ENCODE assay signal across 9 mouse cellular contexts in genomic region chr7:145284293-145284692, GRCm38 (mm10). TPM values are rescaled to one million over a fixed set of nuclear protein-coding genes. Genes with fewer than 3 reads are reported as not detected.
DNase-seq lines count a peak whose midpoint lies in the region; ATAC-seq and TF ChIP-seq lines count a peak whose summit lies in the region.
"Had no signal": no experiment of that assay in that cellular context is flagged by ENCODE, and none has a peak within 500 bp of the region (broad histone marks: within the 10 kb centered on the region; RNA-seq: fewer than 3 reads in every experiment).

No protein-coding gene starts in this region.

- no peak for TF ChIP-seq CTCF in kidney, postnatal 0 days (IDR thresholded peaks at IDR 0.05; ENCODE audit: low read depth)
- no peak for TF ChIP-seq CTCF in lung, adult 2 months (IDR thresholded peaks at IDR 0.05; ENCODE audit: insufficient read depth, low read length)

- no peak for ATAC-seq in kidney, postnatal 0 days (replicated peaks; ENCODE audit: low FRiP score, low read depth)
- no peak for ATAC-seq in stomach, embryonic 15.5 days (ENCODE audit: insufficient read depth, low FRiP score, low read depth)

- TF ChIP-seq POLR2A in lung, adult 2 months (IDR thresholded peaks at IDR 0.05; ENCODE audit: borderline replicate concordance, extremely low read depth, low read depth, low read length) = no peak

- H3K4me3 ChIP-seq in kidney, postnatal 0 days (replicated peaks; ENCODE audit: low read depth, low read length) = no peak overlapping the region
- H3K4me3 ChIP-seq in hindbrain, embryonic 10.5 days = peak overlapping the region; percentile 61
- H3K4me3 ChIP-seq in lung, adult 2 months (replicated peaks; ENCODE audit: extremely low read depth, low read depth, low read length) = no peak overlapping the region
- peak overlapping the region; percentile 64; the same call in 1 of the 2 replicates for H3K4me3 ChIP-seq in stomach, embryonic 15.5 days (replicated peaks)

- peaks cover 8% of the 10 kb centered on the region; the same call in 1 of the 2 replicates for H3K36me3 ChIP-seq in kidney, postnatal 0 days (ENCODE audit: insufficient read depth, low read length)
- peaks cover 11% of the 10 kb centered on the region for H3K36me3 ChIP-seq in hindbrain, embryonic 10.5 days
- peaks cover 6% of the 10 kb centered on the region; the same call in 1 of the 2 replicates for H3K36me3 ChIP-seq in stomach, embryonic 15.5 days

- peak overlapping the region; percentile 80; the same call in 1 of the 2 replicates for H3K4me2 ChIP-seq in kidney, postnatal 0 days (ENCODE audit: low read length)
- peak overlapping the region; percentile 88 for H3K4me2 ChIP-seq in stomach, embryonic 15.5 days

- H3K27ac ChIP-seq in kidney, postnatal 0 days = no peak overlapping the region
- H3K27ac ChIP-seq in hindbrain, embryonic 10.5 days = peak overlapping the region; percentile 85; the same call in 1 of the 2 replicates
- peak overlapping the region; percentile 11; the same call in 1 of the 2 replicates for H3K27ac ChIP-seq in stomach, embryonic 15.5 days
- H3K27ac ChIP-seq: liver, embryonic 14.5 days had no signal

- no peaks in the 10 kb centered on the region for H3K27me3 ChIP-seq in kidney, postnatal 0 days (ENCODE audit: insufficient read depth, low read length)
- H3K27me3 ChIP-seq in hindbrain, embryonic 10.5 days (ENCODE audit: insufficient read depth, poor library complexity, severe bottlenecking) = no peaks in the 10 kb centered on the region
- H3K27me3 ChIP-seq in stomach, embryonic 15.5 days (replicated peaks) = no peaks in the 10 kb centered on the region

- 35% methylated on average over 3 of the region's 3 CpGs for WGBS in kidney, postnatal 0 days
- WGBS in hindbrain, embryonic 10.5 days = 66% methylated on average over 3 of the region's 3 CpGs
- WGBS in lung, adult 2 months = 40% methylated on average over 3 of the region's 3 CpGs
- WGBS in stomach, embryonic 15.5 days = 33% methylated on average over 3 of the region's 3 CpGs

- H3K9ac ChIP-seq in kidney, postnatal 0 days (ENCODE audit: low read depth, low read length) = no peak overlapping the region
- H3K9ac ChIP-seq in stomach, embryonic 15.5 days = no peak overlapping the region

- H3K4me1 ChIP-seq in kidney, postnatal 0 days (replicated peaks; ENCODE audit: insufficient read depth, low read length) = peaks cover 19% of the 10 kb centered on the region; the same call in 1 of the 2 replicates
- peaks cover 48% of the 10 kb centered on the region for H3K4me1 ChIP-seq in hindbrain, embryonic 10.5 days (replicated peaks)
- peaks cover 8% of the 10 kb centered on the region for H3K4me1 ChIP-seq in lung, adult 2 months (ENCODE audit: control insufficient read depth, insufficient read depth, low read length)
- H3K4me1 ChIP-seq in stomach, embryonic 15.5 days = peaks cover 20% of the 10 kb centered on the region

- DNase-seq in kidney, postnatal 0 days (ENCODE audit: low spot score) = no peak
- no peak for DNase-seq in kidney, postnatal 36 days
- DNase-seq in hindbrain, embryonic 10.5 days (ENCODE audit: low spot score) = no peak
- peak; percentile 41 for DNase-seq in lung, adult 2 months
- no peak for DNase-seq in natural killer cell, adult 2 months (ENCODE audit: low spot score in 2 of 2)
- DNase-seq in adrenal gland, adult (ENCODE audit: inconsistent age in 2 of 2, low spot score in 1 of 2) = no peak
- DNase-seq in cerebellum, postnatal 25 days = no peak

- H3K9me3 ChIP-seq in kidney, postnatal 0 days (replicated peaks; ENCODE audit: low read length) = no peaks in the 10 kb centered on the region
- no peaks in the 10 kb centered on the region for H3K9me3 ChIP-seq in hindbrain, embryonic 10.5 days
- no peaks in the 10 kb centered on the region for H3K9me3 ChIP-seq in stomach, embryonic 15.5 days

RNA-seq across cellular contexts. Expression of gene Tpcn2, which starts 0.5 kb away (rescaled TPM):
- polyA plus RNA-seq in kidney, postnatal 0 days (2015; fragmentation: Nextera tagmentation; extraction: Ambion mirVana) = 7.7 and 8.7 TPM in 2 replicates
- 5.7 and 5.8 TPM in 2 replicates for polyA plus RNA-seq in hindbrain, embryonic 10.5 days (2016; fragmentation: Nextera tagmentation; extraction: Ambion mirVana)
- 31.5 and 40.9 TPM in 2 replicates for polyA plus RNA-seq in lung, adult 2 months (2012; rRNA removed)
- 9.1 and 10.3 TPM in 2 replicates for polyA plus RNA-seq in stomach, embryonic 15.5 days (2015; fragmentation: Nextera tagmentation; extraction: Ambion mirVana)

RNA-seq across cellular contexts. Expression of gene Mrgprf, which starts 16.3 kb away (rescaled TPM):
- polyA plus RNA-seq in kidney, postnatal 0 days (2015; fragmentation: Nextera tagmentation; extraction: Ambion mirVana) = 3.5 and 3.8 TPM in 2 replicates
- 0.14 and 0.35 TPM in 2 replicates for polyA plus RNA-seq in hindbrain, embryonic 10.5 days (2016; fragmentation: Nextera tagmentation; extraction: Ambion mirVana)
- polyA plus RNA-seq in lung, adult 2 months (2012; rRNA removed) = 14.3 and 16.2 TPM in 2 replicates
- 2.8 and 4.5 TPM in 2 replicates for polyA plus RNA-seq in stomach, embryonic 15.5 days (2015; fragmentation: Nextera tagmentation; extraction: Ambion mirVana)

RNA-seq across cellular contexts. Expression of gene Mrgprd, which starts 30.3 kb away (rescaled TPM):
- polyA plus RNA-seq in kidney, postnatal 0 days (2015; fragmentation: Nextera tagmentation; extraction: Ambion mirVana) = not detected in 2 replicates
- polyA plus RNA-seq in hindbrain, embryonic 10.5 days (2016; fragmentation: Nextera tagmentation; extraction: Ambion mirVana) = not detected in 2 replicates
- polyA plus RNA-seq in lung, adult 2 months (2012; rRNA removed) = not detected in 2 replicates
- polyA plus RNA-seq in stomach, embryonic 15.5 days (2015; fragmentation: Nextera tagmentation; extraction: Ambion mirVana) = not detected in 2 replicates
- polyA plus RNA-seq: liver, embryonic 14.5 days had no signal

Comparison
In these comparisons a context has a peak if more than half of its experiments do, and no peak if none do; other contexts are left out.
1. H3K4me3 ChIP-seq: peak in hindbrain, embryonic 10.5 days (single experiment) and stomach, embryonic 15.5 days (single experiment); none in kidney, postnatal 0 days (single experiment) and lung, adult 2 months (single experiment).